Mouse (Mus musculus): ENCODE results near the gene BC037034. TPM values are rescaled to one million over a fixed set of nuclear protein-coding genes. Genes with fewer than 3 reads are reported as not detected.

BC037034 gene
- total and polyA plus RNA-seq, 3 experiments, result 4.5 to 15.4 (median 11.2) TPM

DNA sequence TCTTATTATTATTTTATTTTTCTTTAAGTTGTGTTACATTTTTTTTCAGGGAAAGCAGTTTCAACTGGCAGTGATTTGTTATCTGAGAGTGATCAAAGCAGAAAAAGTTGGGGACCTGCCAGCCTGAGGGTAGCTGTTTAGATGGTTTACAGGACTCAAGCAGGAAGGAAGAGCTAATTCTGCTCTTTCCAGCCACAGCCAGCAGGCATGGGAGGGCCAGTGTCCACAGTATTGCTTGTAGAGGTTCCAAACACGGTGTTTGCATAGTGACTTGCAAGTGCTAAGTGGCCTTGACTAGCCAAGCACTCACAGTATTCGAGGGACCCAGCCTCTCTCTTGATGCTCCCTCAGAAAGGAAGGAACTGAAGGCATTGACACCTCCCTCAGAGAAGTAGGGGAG is 22.3 kb downstream of the BC037034 start:
- Histone ChIP-seq H3K27ac (ENCODE audit: insufficient read depth, low read depth) (no peak overlapping the region), H3K9me3 (replicated peaks; ENCODE audit: low read length) (no peaks in the 10 kb centered on the region), H3K36me3 (replicated peaks in 1 of 2; ENCODE audit: control insufficient read depth in 1 of 2, insufficient read depth in 1 of 2, low read length in 1 of 2) (no peaks in the 10 kb centered on the region), H3K27me3 (replicated peaks) (peaks cover 3% of the 10 kb centered on the region), H3K9ac (ENCODE audit: insufficient read depth, low read depth) (no peak overlapping the region), H3K4me2 (ENCODE audit: insufficient read depth, low read depth, poor library complexity, severe bottlenecking) (no peak overlapping the region), H3K4me1 (ENCODE audit: control insufficient read depth in 1 of 2, insufficient read depth in 2 of 2) (peaks cover 0 to 4% of the 10 kb centered on the region in 2 experiments; a peak in 1 of 4 replicates), H3K79me2 (replicated peaks; ENCODE audit: control insufficient read depth, extremely low read depth, insufficient read depth, poor library complexity, severe bottlenecking) (no peaks in the 10 kb centered on the region), H3K4me3 (replicated peaks in 1 of 3; ENCODE audit: low read depth in 2 of 3, low read length in 2 of 3, poor library complexity in 1 of 3) (no peak overlapping the region)
- DNase-seq (ENCODE audit: extremely low read depth), result no peak
- TF ChIP-seq CTCF (conservative IDR thresholded peaks at IDR 0.05 in 1 of 2, IDR thresholded peaks at IDR 0.05 in 1 of 2; ENCODE audit: low read depth in 2 of 2, low read length in 2 of 2), result no peak
- TF ChIP-seq POLR2A (IDR thresholded peaks at IDR 0.05; ENCODE audit: low read depth, low read length), result no peak
- no peak for TF ChIP-seq NELFE (IDR thresholded peaks at IDR 0.05; ENCODE audit: low read depth, low read length)
- TF ChIP-seq EP300 (IDR thresholded peaks at IDR 0.05; ENCODE audit: low read length), result no peak
- no peak for TF ChIP-seq USF1 (IDR thresholded peaks at IDR 0.05; ENCODE audit: low read depth, low read length)
- TF ChIP-seq NRF1 (IDR thresholded peaks at IDR 0.05; ENCODE audit: low read depth, low read length), result no peak
- no peak for TF ChIP-seq CHD2 (IDR thresholded peaks at IDR 0.05; ENCODE audit: low read length)
- in situ Hi-C loops (cut with MboI; ENCODE audit: low pct_ligation_motif_present, low pct_unique_long_range_greater_than_20kb, low sequenced_read_pairs), result loop anchor here (25.0 kb wide), 1 partner anchor 421 kb away; no protein-coding TSS in a partner anchor
- dilution Hi-C loops (cut with MboI; ENCODE audit: extremely low pct_ligation_motif_present, extremely low pct_unique_long_range_greater_than_20kb, low sequenced_read_pairs), result no loop called here

DNA sequence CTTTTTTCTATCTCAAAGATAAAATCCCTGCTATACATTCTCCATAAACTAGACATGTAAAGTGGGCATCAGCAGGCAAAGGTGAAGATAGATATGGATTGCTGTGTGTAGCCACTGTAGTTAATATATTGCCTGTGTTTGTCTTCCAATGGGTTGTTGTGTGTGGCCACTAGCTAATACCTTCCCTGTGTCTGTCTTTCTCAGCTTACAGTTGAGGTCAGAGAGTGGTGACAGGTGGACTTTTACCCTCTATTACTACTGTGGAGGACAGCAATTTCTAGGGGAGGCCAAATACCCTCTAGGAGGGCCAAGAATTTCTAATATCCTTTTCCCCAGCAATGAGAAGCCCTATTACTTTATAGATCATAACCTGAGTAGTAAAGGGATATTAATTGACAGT is 29.6 kb downstream of the BC037034 start:
- Histone ChIP-seq H3K79me2 (replicated peaks; ENCODE audit: control insufficient read depth, extremely low read depth, insufficient read depth, poor library complexity, severe bottlenecking) (no peaks in the 10 kb centered on the region), H3K4me2 (ENCODE audit: insufficient read depth, low read depth, poor library complexity, severe bottlenecking) (no peak overlapping the region), H3K9ac (ENCODE audit: insufficient read depth, low read depth) (no peak overlapping the region), H3K4me3 (replicated peaks in 1 of 3; ENCODE audit: low read depth in 2 of 3, low read length in 2 of 3, poor library complexity in 1 of 3) (no peak overlapping the region), H3K36me3 (replicated peaks in 1 of 2; ENCODE audit: control insufficient read depth in 1 of 2, insufficient read depth in 1 of 2, low read length in 1 of 2) (no peaks in the 10 kb centered on the region), H3K27me3 (replicated peaks) (peaks cover 2% of the 10 kb centered on the region), H3K27ac (ENCODE audit: insufficient read depth, low read depth) (no peak overlapping the region), H3K9me3 (replicated peaks; ENCODE audit: low read length) (no peaks in the 10 kb centered on the region), H3K4me1 (ENCODE audit: control insufficient read depth in 1 of 2, insufficient read depth in 2 of 2) (no peaks in the 10 kb centered on the region)
- DNase-seq (ENCODE audit: extremely low read depth), result no peak
- in situ Hi-C loops (cut with MboI; ENCODE audit: low pct_ligation_motif_present, low pct_unique_long_range_greater_than_20kb, low sequenced_read_pairs), result loop anchor here (25.0 kb wide), 1 partner anchor 428 kb away; no protein-coding TSS in a partner anchor
- no peak for TF ChIP-seq USF1 (IDR thresholded peaks at IDR 0.05; ENCODE audit: low read depth, low read length)
- TF ChIP-seq MEF2A (IDR thresholded peaks at IDR 0.05; ENCODE audit: borderline replicate concordance, low read depth, low read length), result no peak
- TF ChIP-seq KAT2A (IDR thresholded peaks at IDR 0.05; ENCODE audit: insufficient replicate concordance, low read length), result no peak
- no peak for TF ChIP-seq ZC3H11A (IDR thresholded peaks at IDR 0.05; ENCODE audit: low read depth, low read length)
- TF ChIP-seq GABPA (IDR thresholded peaks at IDR 0.05; ENCODE audit: insufficient replicate concordance, low read depth, low read length), result no peak
- TF ChIP-seq NRF1 (IDR thresholded peaks at IDR 0.05; ENCODE audit: low read depth, low read length), result no peak
- no peak for TF ChIP-seq CTCF (conservative IDR thresholded peaks at IDR 0.05 in 1 of 2, IDR thresholded peaks at IDR 0.05 in 1 of 2; ENCODE audit: low read depth in 2 of 2, low read length in 2 of 2)
- no peak for TF ChIP-seq CHD1 (IDR thresholded peaks at IDR 0.05; ENCODE audit: low read depth, low read length)
- no peak for TF ChIP-seq MYC (IDR thresholded peaks at IDR 0.05; ENCODE audit: low read depth, low read length)
- TF ChIP-seq ZNF384 (IDR thresholded peaks at IDR 0.05; ENCODE audit: low read depth, low read length), result no peak
- no peak for TF ChIP-seq ETS1 (conservative IDR thresholded peaks at IDR 0.05; ENCODE audit: low read depth, low read length)
- no peak for TF ChIP-seq ZMIZ1 (IDR thresholded peaks at IDR 0.05; ENCODE audit: low read depth, low read length)
- TF ChIP-seq HCFC1 (IDR thresholded peaks at IDR 0.05; ENCODE audit: low read depth, low read length), result no peak
- no peak for TF ChIP-seq RCOR1 (conservative IDR thresholded peaks at IDR 0.05; ENCODE audit: low read depth, low read length)
- no peak for TF ChIP-seq NELFE (IDR thresholded peaks at IDR 0.05; ENCODE audit: low read depth, low read length)
- TF ChIP-seq MXI1 (IDR thresholded peaks at IDR 0.05; ENCODE audit: low read depth, low read length), result no peak
- dilution Hi-C loops (cut with MboI; ENCODE audit: extremely low pct_ligation_motif_present, extremely low pct_unique_long_range_greater_than_20kb, low sequenced_read_pairs), result no loop called here

All from CH12.LX (cell line).